Mouse (Mus musculus): Measurements from ENCODE around the gene Gatad2a. TPM values are rescaled to one million over a fixed set of nuclear protein-coding genes. Genes with fewer than 3 reads are reported as not detected.
A peak's percentile ranks its signal among the peaks of the same experiment; 100 is the strongest.

Gene Gatad2a
- polyA plus RNA-seq, 1 experiment from 2014 or later = 27.1 TPM

- H3K4me3 ChIP-seq (replicated peaks) = peak overlapping the region; percentile 74
- H3K27me3 ChIP-seq = no peaks in the 10 kb centered on the region
- peaks cover 85% of the 10 kb centered on the region for H3K4me1 ChIP-seq (replicated peaks)
Observed at GRCm38 (mm10) chr8:69899876-69900275, 96.3 kb downstream of the Gatad2a start.

GRCm38 (mm10) chr8:69897857-69898256, 98.3 kb downstream of the Gatad2a start:
- Histone ChIP-seq H3K4me3 (replicated peaks) (no peak overlapping the region), H3K36me3 (peaks cover 60% of the 10 kb centered on the region), H3K9ac (0 out of 2 replicates have a peak overlapping the region, but pooled peaks have one; percentile 17), H3K9me3 (replicated peaks) (no peaks in the 10 kb centered on the region), H3K27ac (no peak overlapping the region), H3K4me2 (no peak overlapping the region), H3K27me3 (no peaks in the 10 kb centered on the region), H3K4me1 (replicated peaks) (peaks cover 77% of the 10 kb centered on the region)
- 82% methylated on average over 6 of the region's 6 CpGs for WGBS (ENCODE audit: insufficient replicate concordance)
- DNase-seq (no peak), ATAC-seq (ENCODE audit: low read depth) (no peak)

More at GRCm38 (mm10) chr8:69899876-69900275, 96.3 kb downstream of the Gatad2a start:
- Histone ChIP-seq H3K36me3 (peaks cover 40% of the 10 kb centered on the region), H3K9me3 (replicated peaks) (no peaks in the 10 kb centered on the region), H3K9ac (no peak overlapping the region), H3K4me2 (peak overlapping the region; percentile 99), H3K27ac (no peak overlapping the region)
- WGBS (ENCODE audit: insufficient replicate concordance) = 79% methylated on average over 2 of the region's 2 CpGs
- no peak for ATAC-seq (ENCODE audit: low read depth)
- no peak for DNase-seq

- Histone ChIP-seq H3K27ac (no peak overlapping the region), H3K36me3 (peaks cover 63% of the 10 kb centered on the region)
- 77% methylated on average over 4 of the region's 4 CpGs for WGBS (ENCODE audit: insufficient replicate concordance)
Observed at GRCm38 (mm10) chr8:69895772-69896451, 100.3 kb downstream of the Gatad2a start.

GRCm38 (mm10) chr8:69894836-69895332, 101.3 kb downstream of the Gatad2a start:
- Histone ChIP-seq H3K4me3 (replicated peaks) (no peak overlapping the region), H3K4me1 (replicated peaks) (peaks cover 55% of the 10 kb centered on the region), H3K27ac (no peak overlapping the region), H3K9me3 (replicated peaks) (no peaks in the 10 kb centered on the region), H3K4me2 (no peak overlapping the region), H3K9ac (no peak overlapping the region), H3K36me3 (peaks cover 61% of the 10 kb centered on the region), H3K27me3 (peaks cover 19% of the 10 kb centered on the region)
- DNase-seq = no peak
- 74% methylated on average over 6 of the region's 6 CpGs for WGBS (ENCODE audit: insufficient replicate concordance)
- no peak for ATAC-seq (ENCODE audit: low read depth)

More at GRCm38 (mm10) chr8:69895772-69896451, 100.3 kb downstream of the Gatad2a start:
- Histone ChIP-seq H3K27me3 (peaks cover 9% of the 10 kb centered on the region), H3K9ac (no peak overlapping the region), H3K4me1 (replicated peaks) (peaks cover 65% of the 10 kb centered on the region), H3K4me3 (replicated peaks) (no peak overlapping the region), H3K9me3 (replicated peaks) (no peaks in the 10 kb centered on the region), H3K4me2 (no peak overlapping the region)
- ATAC-seq (ENCODE audit: low read depth) = no peak
- DNase-seq = no peak

- Histone ChIP-seq H3K27ac (no peak overlapping the region), H3K4me2 (no peak overlapping the region), H3K4me3 (replicated peaks) (no peak overlapping the region), H3K9ac (no peak overlapping the region), H3K27me3 (peaks cover 29% of the 10 kb centered on the region), H3K9me3 (replicated peaks) (no peaks in the 10 kb centered on the region), H3K36me3 (peaks cover 54% of the 10 kb centered on the region), H3K4me1 (replicated peaks) (peaks cover 55% of the 10 kb centered on the region)
- DNase-seq (peak; percentile 46), ATAC-seq (ENCODE audit: low read depth) (no peak)
- 63% methylated on average over 17 of the region's 17 CpGs for WGBS (ENCODE audit: insufficient replicate concordance)
Observed at GRCm38 (mm10) chr8:69893863-69894262, 102.3 kb downstream of the Gatad2a start.

GRCm38 (mm10) chr8:69890813-69891241, 105.4 kb downstream of the Gatad2a start:
- H3K27ac ChIP-seq = no peak overlapping the region
- H3K4me1 ChIP-seq (replicated peaks) = peaks cover 43% of the 10 kb centered on the region
- H3K9me3 ChIP-seq (replicated peaks) = no peaks in the 10 kb centered on the region
- H3K4me3 ChIP-seq (replicated peaks) = no peak overlapping the region
- ATAC-seq (ENCODE audit: low read depth) = no peak
- 48% methylated on average over 19 of the region's 19 CpGs for WGBS (ENCODE audit: insufficient replicate concordance)
- H3K36me3 ChIP-seq = peaks cover 33% of the 10 kb centered on the region
- H3K4me2 ChIP-seq = no peak overlapping the region
- no peak overlapping the region for H3K9ac ChIP-seq
- peaks cover 59% of the 10 kb centered on the region for H3K27me3 ChIP-seq
- peak; percentile 20 for DNase-seq

- 9% methylated on average over 32 of the region's 32 CpGs for WGBS (ENCODE audit: insufficient replicate concordance)
- Histone ChIP-seq H3K4me3 (replicated peaks) (peak overlapping the region; percentile 26; the same call in 1 of the 2 replicates), H3K27ac (no peak overlapping the region), H3K36me3 (peaks cover 14% of the 10 kb centered on the region), H3K9me3 (replicated peaks) (no peaks in the 10 kb centered on the region), H3K4me2 (peak overlapping the region; percentile 28), H3K4me1 (replicated peaks) (peaks cover 31% of the 10 kb centered on the region), H3K9ac (no peak overlapping the region), H3K27me3 (peaks cover 79% of the 10 kb centered on the region)
- DNase-seq (no peak), ATAC-seq (ENCODE audit: low read depth) (no peak)
Observed at GRCm38 (mm10) chr8:69888902-69889301, 107.3 kb downstream of the Gatad2a start.

GRCm38 (mm10) chr8:69888244-69888866, 107.8 kb downstream of the Gatad2a start:
- H3K4me3 ChIP-seq (replicated peaks) = peak overlapping the region; percentile 26; the same call in 1 of the 2 replicates
- 7% methylated on average over 24 of the region's 24 CpGs for WGBS (ENCODE audit: insufficient replicate concordance)
- H3K9ac ChIP-seq = no peak overlapping the region
- no peaks in the 10 kb centered on the region for H3K9me3 ChIP-seq (replicated peaks)
- peak overlapping the region; percentile 33 for H3K4me2 ChIP-seq
- ATAC-seq (ENCODE audit: low read depth) = no peak
- DNase-seq = no peak
- no peak overlapping the region for H3K27ac ChIP-seq
- peaks cover 27% of the 10 kb centered on the region for H3K4me1 ChIP-seq (replicated peaks)
- peaks cover 84% of the 10 kb centered on the region for H3K27me3 ChIP-seq
- peaks cover 8% of the 10 kb centered on the region for H3K36me3 ChIP-seq

GRCm38 (mm10) chr8:69887289-69888243, 108.6 kb downstream of the Gatad2a start, which contains the start of gene Cilp2:
Gene Cilp2 (minus strand): TSS chr8:69887687.
- H3K36me3 ChIP-seq = peaks cover under 1% of the 10 kb centered on the region; the same call in 1 of the 2 replicates
- no peak within 1 kb of the TSS for H3K9ac ChIP-seq
- 3% methylated on average over 60 of the region's 60 CpGs for WGBS (ENCODE audit: insufficient replicate concordance)
- H3K4me3 ChIP-seq (replicated peaks) = peak within 1 kb of the TSS; percentile 26
- peaks cover 92% of the 10 kb centered on the region for H3K27me3 ChIP-seq
- no peak within 1 kb of the TSS for H3K27ac ChIP-seq
- ATAC-seq (ENCODE audit: low read depth) = no peak
- H3K4me1 ChIP-seq (replicated peaks) = peaks cover 27% of the 10 kb centered on the region
- no peak for DNase-seq
- H3K9me3 ChIP-seq (replicated peaks) = no peaks in the 10 kb centered on the region
- peak within 1 kb of the TSS; percentile 33 for H3K4me2 ChIP-seq

GRCm38 (mm10) chr8:69884141-69884540, 112.0 kb downstream of the Gatad2a start:
- no peaks in the 10 kb centered on the region; the same call in 1 of the 2 replicates for H3K9me3 ChIP-seq (replicated peaks)
- H3K36me3 ChIP-seq = no peaks in the 10 kb centered on the region
- H3K4me3 ChIP-seq (replicated peaks) = no peak overlapping the region
- peaks cover 30% of the 10 kb centered on the region for H3K4me1 ChIP-seq (replicated peaks)
- WGBS (ENCODE audit: insufficient replicate concordance) = 48% methylated on average over 13 of the region's 13 CpGs
- ATAC-seq (ENCODE audit: low read depth) (no peak), DNase-seq (no peak)
- H3K27ac ChIP-seq = no peak overlapping the region
- no peak overlapping the region for H3K9ac ChIP-seq
- no peak overlapping the region for H3K4me2 ChIP-seq
- H3K27me3 ChIP-seq = peaks cover 100% of the 10 kb centered on the region

All from liver, embryonic 13.5 days (tissue).